23 mouse cellular contexts compared by ENCODE assay signal in the genomic region with DNA sequence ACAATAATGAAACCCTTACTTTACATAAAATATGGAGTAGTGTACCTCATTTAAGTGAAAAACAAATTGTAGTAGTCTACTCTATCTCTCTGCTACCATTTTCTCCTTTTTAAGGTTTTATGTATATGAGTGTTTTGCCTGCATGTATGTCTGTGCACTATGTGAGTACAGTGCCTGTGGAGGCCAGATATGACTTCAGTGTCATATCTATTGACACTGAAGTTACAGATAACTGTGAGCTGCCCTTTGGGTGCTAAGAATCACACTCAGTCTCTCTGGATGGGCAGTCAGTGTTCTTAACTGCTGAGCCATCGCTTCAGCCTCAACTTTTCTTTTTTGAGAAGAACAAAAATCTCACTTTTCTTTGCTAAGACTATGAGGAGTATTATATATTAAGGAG. TPM values are rescaled to one million over a fixed set of nuclear protein-coding genes. Genes with fewer than 3 reads are reported as not detected.
DNase-seq lines count a peak whose midpoint lies in the region; ATAC-seq lines count a peak whose summit lies in the region.
"Had no signal": no experiment of that assay in that cellular context is flagged by ENCODE, and none has a peak within 500 bp of the region (broad histone marks: within the 10 kb centered on the region; RNA-seq: fewer than 3 reads in every experiment).

No protein-coding gene starts in this region.

- no peak overlapping the region for H3K9ac ChIP-seq in heart, embryonic 12.5 days
- no peak overlapping the region for H3K9ac ChIP-seq in liver, embryonic 11.5 days (ENCODE audit: low read depth, low read length)
- H3K9ac ChIP-seq: embryonic facial prominence, embryonic 13.5 days; forebrain, postnatal 0 days; hindbrain, embryonic 15.5 days; intestine, embryonic 15.5 days; kidney, embryonic 15.5 days; limb, embryonic 13.5 days; lung, embryonic 15.5 days; midbrain, embryonic 13.5 days; neural tube, embryonic 13.5 days had no signal

- ATAC-seq in heart, embryonic 12.5 days (ENCODE audit: insufficient number of reproducible peaks, low FRiP score), result peak; percentile 94
- ATAC-seq in liver, embryonic 11.5 days (replicated peaks; ENCODE audit: low FRiP score), result peak; percentile 99
- ATAC-seq in megakaryocyte progenitor cell, adult 5-6 weeks (replicated peaks; ENCODE audit: poor library complexity), result peak; percentile 94
- ATAC-seq: forebrain, postnatal 0 days; intestine, embryonic 15.5 days; midbrain, embryonic 13.5 days had no signal

- H3K4me3 ChIP-seq in heart, embryonic 12.5 days, result no peak overlapping the region
- H3K4me3 ChIP-seq in liver, embryonic 11.5 days (ENCODE audit: low read depth, low read length), result no peak overlapping the region
- no peak overlapping the region for H3K4me3 ChIP-seq in limb, embryonic 10.5 days
- H3K4me3 ChIP-seq: embryonic facial prominence, embryonic 13.5 days; forebrain, embryonic 10.5 days; hindbrain, embryonic 15.5 days; intestine, embryonic 15.5 days; kidney, embryonic 15.5 days; limb, embryonic 13.5 days; lung, embryonic 15.5 days; midbrain, embryonic 13.5 days; neural tube, embryonic 13.5 days had no signal

- H3K27ac ChIP-seq in heart, embryonic 12.5 days (ENCODE audit: poor library complexity, severe bottlenecking), result no peak overlapping the region
- H3K27ac ChIP-seq in liver, embryonic 11.5 days (ENCODE audit: low read depth, low read length), result no peak overlapping the region
- H3K27ac ChIP-seq in limb, embryonic 10.5 days, result no peak overlapping the region
- H3K27ac ChIP-seq: embryonic facial prominence, embryonic 13.5 days; forebrain, embryonic 10.5 days; hindbrain, embryonic 15.5 days; intestine, embryonic 15.5 days; kidney, embryonic 15.5 days; limb, embryonic 13.5 days; lung, embryonic 15.5 days; macrophage; midbrain, embryonic 13.5 days; neural tube, embryonic 13.5 days had no signal

- DNase-seq in heart, postnatal 4 days, result no peak
- DNase-seq in c-Kit-positive CD71-negative TER-119-negative erythroid progenitor cells, embryonic 14.5 days (ENCODE audit: low read depth), result peak; percentile 6
- no peak for DNase-seq in liver, embryonic 11.5 days (ENCODE audit: low spot score)
- DNase-seq in limb, embryonic 10.5 days (ENCODE audit: low spot score), result no peak
- DNase-seq in urinary bladder, postnatal 36 days (ENCODE audit: low spot score in 2 of 2), result no peak
- DNase-seq: adrenal gland, postnatal 25 days; cerebellum, postnatal 10 days; forebrain, postnatal 0 days; heart, postnatal 36 days; kidney, postnatal 4 days had no signal

- peaks cover 66% of the 10 kb centered on the region for H3K36me3 ChIP-seq in heart, embryonic 12.5 days
- H3K36me3 ChIP-seq in liver, embryonic 11.5 days (ENCODE audit: control insufficient read depth, insufficient read depth, low read length), result peaks cover 23% of the 10 kb centered on the region
- peaks cover 99% of the 10 kb centered on the region for H3K36me3 ChIP-seq in limb, embryonic 10.5 days

- H3K4me1 ChIP-seq in heart, embryonic 12.5 days (replicated peaks), result no peaks in the 10 kb centered on the region
- peaks cover 12% of the 10 kb centered on the region for H3K4me1 ChIP-seq in liver, embryonic 11.5 days (replicated peaks; ENCODE audit: control insufficient read depth, insufficient read depth, low read length)
- no peaks in the 10 kb centered on the region for H3K4me1 ChIP-seq in limb, embryonic 10.5 days
- H3K4me1 ChIP-seq: embryonic facial prominence, embryonic 13.5 days; forebrain, embryonic 10.5 days; hindbrain, embryonic 15.5 days; intestine, embryonic 15.5 days; kidney, embryonic 15.5 days; limb, embryonic 13.5 days; lung, embryonic 15.5 days; midbrain, embryonic 13.5 days; neural tube, embryonic 13.5 days had no signal

- no peaks in the 10 kb centered on the region for H3K27me3 ChIP-seq in heart, embryonic 12.5 days (replicated peaks)
- no peaks in the 10 kb centered on the region for H3K27me3 ChIP-seq in liver, embryonic 11.5 days (replicated peaks; ENCODE audit: control insufficient read depth, insufficient read depth, low read length)
- no peaks in the 10 kb centered on the region for H3K27me3 ChIP-seq in limb, embryonic 10.5 days (ENCODE audit: low read depth, poor library complexity, severe bottlenecking)
- H3K27me3 ChIP-seq: embryonic facial prominence, embryonic 13.5 days; hindbrain, embryonic 15.5 days; intestine, embryonic 15.5 days; kidney, embryonic 15.5 days; limb, embryonic 13.5 days; lung, embryonic 15.5 days; midbrain, embryonic 13.5 days; neural tube, embryonic 13.5 days had no signal

- no peaks in the 10 kb centered on the region for H3K9me3 ChIP-seq in heart, embryonic 12.5 days (replicated peaks)
- no peaks in the 10 kb centered on the region for H3K9me3 ChIP-seq in liver, embryonic 11.5 days (ENCODE audit: control insufficient read depth, low read length)
- H3K9me3 ChIP-seq in limb, embryonic 10.5 days (replicated peaks), result no peaks in the 10 kb centered on the region
- H3K9me3 ChIP-seq: embryonic facial prominence, embryonic 13.5 days; forebrain, embryonic 10.5 days; G1E; hindbrain, embryonic 15.5 days; intestine, embryonic 15.5 days; kidney, embryonic 15.5 days; limb, embryonic 13.5 days; lung, embryonic 15.5 days; midbrain, embryonic 13.5 days; neural tube, embryonic 13.5 days had no signal

- 93% methylated on average over 1 of the region's 1 CpGs for WGBS in heart, embryonic 12.5 days
- WGBS in liver, embryonic 11.5 days, result 60% methylated on average over 1 of the region's 1 CpGs
- WGBS in limb, embryonic 10.5 days, result 98% methylated on average over 1 of the region's 1 CpGs

- no peak overlapping the region for H3K4me2 ChIP-seq in heart, embryonic 12.5 days
- no peak overlapping the region; the same call in 1 of the 2 replicates for H3K4me2 ChIP-seq in liver, embryonic 11.5 days
- H3K4me2 ChIP-seq: embryonic facial prominence, embryonic 13.5 days; hindbrain, embryonic 15.5 days; intestine, embryonic 15.5 days; kidney, embryonic 15.5 days; limb, embryonic 13.5 days; lung, embryonic 15.5 days; midbrain, embryonic 13.5 days; neural tube, embryonic 13.5 days had no signal

RNA-seq across cellular contexts. Expression of gene Gnl3, which starts 26.9 kb away (rescaled TPM):
- 75.3 and 79.5 TPM in 2 replicates for polyA plus RNA-seq in heart, embryonic 12.5 days (2016; fragmentation: Nextera tagmentation; extraction: Ambion mirVana)
- 10 to 100 TPM; 37.9 to 41.4 TPM for total RNA-seq in heart, postnatal 4 days (2021)
- polyA plus RNA-seq in liver, embryonic 11.5 days (2014; fragmentation: Nextera tagmentation; extraction: Ambion mirVana), result 265 and 268 TPM in 2 replicates
- 365 and 481 TPM in 2 replicates for total RNA-seq in megakaryocyte progenitor cell, adult 5-6 weeks (2015)
- 301 and 405 TPM in 2 replicates for total RNA-seq in megakaryocyte progenitor cell, adult 5-6 weeks (2017)
- 135 and 173 TPM in 2 replicates for polyA plus RNA-seq in limb, embryonic 10.5 days (2016; fragmentation: Nextera tagmentation; extraction: Ambion mirVana)

RNA-seq across cellular contexts. Expression of gene Pbrm1, which starts 26.9 kb away (rescaled TPM):
- polyA plus RNA-seq in heart, embryonic 12.5 days (2016; fragmentation: Nextera tagmentation; extraction: Ambion mirVana), result 124 and 134 TPM in 2 replicates
- total RNA-seq in heart, postnatal 4 days (2021), result 100 to 1,000 TPM in 1 of 2 experiments, 10 to 100 TPM in 1; 97.2 to 101 TPM
- polyA plus RNA-seq in liver, embryonic 11.5 days (2014; fragmentation: Nextera tagmentation; extraction: Ambion mirVana), result 72.8 and 73.0 TPM in 2 replicates
- total RNA-seq in megakaryocyte progenitor cell, adult 5-6 weeks (2015), result 75.4 and 82.4 TPM in 2 replicates
- total RNA-seq in megakaryocyte progenitor cell, adult 5-6 weeks (2017), result 52.3 and 80.5 TPM in 2 replicates
- 143 and 186 TPM in 2 replicates for polyA plus RNA-seq in limb, embryonic 10.5 days (2016; fragmentation: Nextera tagmentation; extraction: Ambion mirVana)

RNA-seq across cellular contexts. Expression of gene Spcs1, which starts 44.3 kb away (rescaled TPM):
- 368 and 374 TPM in 2 replicates for polyA plus RNA-seq in heart, embryonic 12.5 days (2016; fragmentation: Nextera tagmentation; extraction: Ambion mirVana)
- total RNA-seq in heart, postnatal 4 days (2021), result 100 to 1,000 TPM; 176 to 181 TPM
- 309 and 326 TPM in 2 replicates for polyA plus RNA-seq in liver, embryonic 11.5 days (2014; fragmentation: Nextera tagmentation; extraction: Ambion mirVana)
- total RNA-seq in megakaryocyte progenitor cell, adult 5-6 weeks (2015), result 257 and 280 TPM in 2 replicates
- 105 TPM in 2 replicates for total RNA-seq in megakaryocyte progenitor cell, adult 5-6 weeks (2017)
- polyA plus RNA-seq in limb, embryonic 10.5 days (2016; fragmentation: Nextera tagmentation; extraction: Ambion mirVana), result 259 and 262 TPM in 2 replicates

RNA-seq across cellular contexts. Expression of gene Glt8d1, which starts 44.6 kb away (rescaled TPM):
- polyA plus RNA-seq in heart, embryonic 12.5 days (2016; fragmentation: Nextera tagmentation; extraction: Ambion mirVana), result 55.8 and 57.1 TPM in 2 replicates
- total RNA-seq in heart, postnatal 4 days (2021), result 10 to 100 TPM; 31.2 to 32.3 TPM
- 33.7 and 41.6 TPM in 2 replicates for polyA plus RNA-seq in liver, embryonic 11.5 days (2014; fragmentation: Nextera tagmentation; extraction: Ambion mirVana)
- total RNA-seq in megakaryocyte progenitor cell, adult 5-6 weeks (2015), result 54.2 and 64.4 TPM in 2 replicates
- 29.2 and 37.7 TPM in 2 replicates for total RNA-seq in megakaryocyte progenitor cell, adult 5-6 weeks (2017)
- polyA plus RNA-seq in limb, embryonic 10.5 days (2016; fragmentation: Nextera tagmentation; extraction: Ambion mirVana), result 28.4 and 38.2 TPM in 2 replicates
